ENCODE assay signal across 8 mouse cellular contexts in genomic region chr3:131272374-131273100, GRCm38 (mm10). TPM values are rescaled to one million over a fixed set of nuclear protein-coding genes. Genes with fewer than 3 reads are reported as not detected.
DNase-seq lines count a peak whose midpoint lies in the region; ATAC-seq and TF ChIP-seq lines count a peak whose summit lies in the region.

No protein-coding gene starts in this region.

- in situ Hi-C loops in ES-E14 (cut with MboI; ENCODE audit: low sequenced_read_pairs in 2 of 2, unreplicated experiment in 2 of 2), result no loop called here

- peak overlapping the region; percentile 64; the same call in 1 of the 2 replicates for H3K9ac ChIP-seq in ES-E14 (ENCODE audit: insufficient read depth, low read depth, low read length, poor library complexity, severe bottlenecking)
- H3K9ac ChIP-seq in hindbrain, embryonic 11.5 days (ENCODE audit: low read depth, low read length), result no peak overlapping the region
- 0 out of 2 replicates have a peak overlapping the region, but pooled peaks have one; percentile 17 for H3K9ac ChIP-seq in limb, embryonic 15.5 days

- H3K9me3 ChIP-seq in ES-E14 (ENCODE audit: control insufficient read depth, insufficient read depth, low read depth, low read length), result no peaks in the 10 kb centered on the region
- no peaks in the 10 kb centered on the region for H3K9me3 ChIP-seq in hindbrain, embryonic 11.5 days (ENCODE audit: control insufficient read depth, low read length)
- no peaks in the 10 kb centered on the region for H3K9me3 ChIP-seq in limb, embryonic 15.5 days

- peak overlapping the region; percentile 13 to 59; a peak in 3 of 4 replicates for H3K4me3 ChIP-seq in ES-E14 (ENCODE audit: insufficient read depth in 1 of 2, low read depth in 1 of 2, low read length in 2 of 2, poor library complexity in 1 of 2, severe bottlenecking in 1 of 2)
- peak overlapping the region; percentile 58 for H3K4me3 ChIP-seq in hindbrain, embryonic 11.5 days (ENCODE audit: low read depth, low read length)
- H3K4me3 ChIP-seq in limb, embryonic 15.5 days, result peak overlapping the region; percentile 79

- H3K36me3 ChIP-seq in ES-E14 (ENCODE audit: control insufficient read depth, insufficient read depth, low read length, poor library complexity, severe bottlenecking), result no peaks in the 10 kb centered on the region
- no peaks in the 10 kb centered on the region for H3K36me3 ChIP-seq in hindbrain, embryonic 11.5 days (ENCODE audit: control insufficient read depth, insufficient read depth, low read length)
- H3K36me3 ChIP-seq in limb, embryonic 15.5 days, result no peaks in the 10 kb centered on the region

- no peak overlapping the region for H3K27ac ChIP-seq in ES-E14 (ENCODE audit: insufficient read depth, low read depth, low read length, poor library complexity, severe bottlenecking)
- no peak overlapping the region for H3K27ac ChIP-seq in hindbrain, embryonic 11.5 days (ENCODE audit: low read depth, low read length)
- H3K27ac ChIP-seq in limb, embryonic 15.5 days, result peak overlapping the region; percentile 84; the same call in 1 of the 2 replicates

- peak overlapping the region; percentile 64 for H3K4me2 ChIP-seq in hindbrain, embryonic 11.5 days (replicated peaks; ENCODE audit: low read depth, low read length)
- H3K4me2 ChIP-seq in limb, embryonic 15.5 days, result peak overlapping the region; percentile 67

- DNase-seq in embryo, embryonic 11 days, result peak; percentile 28
- no peak for DNase-seq in embryo, embryonic 9.5 days (ENCODE audit: extremely low spot score)
- DNase-seq in ES-E14 (ENCODE audit: low read depth, low spot score), result no peak
- no peak for DNase-seq in hindbrain, embryonic 11.5 days (ENCODE audit: low spot score)
- peak; percentile 36 for DNase-seq in yolk sac, embryonic 10.5 days (ENCODE audit: low spot score)
- DNase-seq in gastrocnemius, postnatal 10 days, result no peak
- no peak for DNase-seq in Muller cell, postnatal 12 days (ENCODE audit: inconsistent ontology term)

- peak; percentile 18; the same call in 1 of the 2 replicates for ATAC-seq in hindbrain, embryonic 11.5 days (ENCODE audit: low FRiP score)
- ATAC-seq in limb, embryonic 15.5 days (ENCODE audit: insufficient number of reproducible peaks, low FRiP score, low TSS enrichment, low read depth), result peak; percentile 25; the same call in 1 of the 2 replicates

- 62% methylated on average over 10 of the region's 10 CpGs for WGBS in hindbrain, embryonic 11.5 days
- 14% methylated on average over 10 of the region's 10 CpGs for WGBS in limb, embryonic 15.5 days

- peaks cover 2 to 6% of the 10 kb centered on the region in 2 experiments; a peak in 2 of 4 replicates for H3K4me1 ChIP-seq in ES-E14 (ENCODE audit: control insufficient read depth in 2 of 2, insufficient read depth in 2 of 2, low read length in 2 of 2, poor library complexity in 1 of 2)
- 0 out of 2 replicates have a peak, but pooled peaks cover 2% of the 10 kb centered on the region for H3K4me1 ChIP-seq in hindbrain, embryonic 11.5 days (replicated peaks; ENCODE audit: control insufficient read depth, insufficient read depth, low read length)
- peaks cover 28% of the 10 kb centered on the region for H3K4me1 ChIP-seq in limb, embryonic 15.5 days

- H3K27me3 ChIP-seq in hindbrain, embryonic 11.5 days (ENCODE audit: control insufficient read depth, insufficient read depth, low read length), result no peaks in the 10 kb centered on the region
- H3K27me3 ChIP-seq in limb, embryonic 15.5 days, result no peaks in the 10 kb centered on the region

TF ChIP-seq in ES-E14, 5 proteins besides CTCF, POLR2A, EP300 and RAD21:
- no peak for TF ChIP-seq MAFK (IDR thresholded peaks at IDR 0.05; ENCODE audit: insufficient read depth, low read depth, low read length)
- TF ChIP-seq HCFC1 (IDR thresholded peaks at IDR 0.05; ENCODE audit: borderline replicate concordance, insufficient read depth, low read length), result no peak
- TF ChIP-seq ZC3H11A (IDR thresholded peaks at IDR 0.05; ENCODE audit: borderline replicate concordance, low read depth, low read length), result no peak
- no peak for TF ChIP-seq CHD2 (IDR thresholded peaks at IDR 0.05; ENCODE audit: low read depth, low read length)
- TF ChIP-seq ZNF384 (IDR thresholded peaks at IDR 0.05; ENCODE audit: low read depth, low read length), result no peak
TF ChIP-seq in ES-E14: peak in this region for 0.

RNA-seq across cellular contexts. Expression of gene Hadh, which starts 0.6 kb away (rescaled TPM):
- 44.2 and 64.1 TPM in 2 replicates for total RNA-seq in ES-E14 (2012; rRNA removed)
- polyA plus RNA-seq in hindbrain, embryonic 11.5 days (2014; fragmentation: Nextera tagmentation; extraction: Ambion mirVana), result 60.4 and 63.6 TPM in 2 replicates
- 113 and 115 TPM in 2 replicates for polyA plus RNA-seq in limb, embryonic 15.5 days (2015; fragmentation: Nextera tagmentation; extraction: Ambion mirVana)
- total RNA-seq in gastrocnemius, postnatal 10 days (2021), result 100 to 1,000 TPM; 208 to 234 TPM

RNA-seq across cellular contexts. Expression of gene Cyp2u1, which starts 30.5 kb away (rescaled TPM):
- total RNA-seq in ES-E14 (2012; rRNA removed), result 1.7 and 2.6 TPM in 2 replicates
- 1.6 and 3.0 TPM in 2 replicates for polyA plus RNA-seq in hindbrain, embryonic 11.5 days (2014; fragmentation: Nextera tagmentation; extraction: Ambion mirVana)
- 1.2 and 1.3 TPM in 2 replicates for polyA plus RNA-seq in limb, embryonic 15.5 days (2015; fragmentation: Nextera tagmentation; extraction: Ambion mirVana)
- total RNA-seq in gastrocnemius, postnatal 10 days (2021), result 1 to 10 TPM; 3.5 to 5.8 TPM

Comparison
In these comparisons a context has a peak if more than half of its experiments do, and no peak if none do; other contexts are left out.
1. DNase-seq: peak in embryo, embryonic 11 days (single experiment) and yolk sac, embryonic 10.5 days (single experiment); none in embryo, embryonic 9.5 days (single experiment), ES-E14 (single experiment), hindbrain, embryonic 11.5 days (single experiment), gastrocnemius, postnatal 10 days (single experiment) and Muller cell, postnatal 12 days (single experiment).
2. Peak in every context shown above with its lines, with median percentiles within 50 percentile points of each other: H3K4me3 ChIP-seq.